Mouse (Mus musculus): ENCODE results near the gene Lrrc7.
"Not testable (repeated sequence)": the region's sequence is repeated elsewhere in the genome, so short reads cannot be mapped to it uniquely, and the experiment has no call there.

Gene Lrrc7

DNA sequence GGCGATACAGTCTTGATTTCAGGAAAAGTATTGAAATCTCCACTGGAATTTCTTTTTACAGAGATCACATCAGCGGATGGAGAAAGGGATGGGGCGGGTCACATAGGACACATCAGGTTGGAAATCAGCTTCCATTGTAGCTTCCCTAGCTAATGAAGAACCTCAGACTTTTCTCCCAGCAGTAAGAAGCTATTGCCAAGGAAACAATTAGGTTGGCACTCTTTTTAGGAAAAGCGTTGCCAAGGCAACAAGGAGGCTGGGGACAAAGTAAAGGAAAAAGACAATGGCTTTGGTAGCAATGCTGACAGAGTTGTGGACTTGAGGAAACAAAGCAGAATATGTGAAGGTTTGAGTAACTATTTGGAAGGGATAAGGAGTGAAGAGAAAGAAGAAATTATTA, 393.6 kb downstream of the Lrrc7 start:
- no peak for DNase-seq (ENCODE audit: low read depth, low spot score)

DNA sequence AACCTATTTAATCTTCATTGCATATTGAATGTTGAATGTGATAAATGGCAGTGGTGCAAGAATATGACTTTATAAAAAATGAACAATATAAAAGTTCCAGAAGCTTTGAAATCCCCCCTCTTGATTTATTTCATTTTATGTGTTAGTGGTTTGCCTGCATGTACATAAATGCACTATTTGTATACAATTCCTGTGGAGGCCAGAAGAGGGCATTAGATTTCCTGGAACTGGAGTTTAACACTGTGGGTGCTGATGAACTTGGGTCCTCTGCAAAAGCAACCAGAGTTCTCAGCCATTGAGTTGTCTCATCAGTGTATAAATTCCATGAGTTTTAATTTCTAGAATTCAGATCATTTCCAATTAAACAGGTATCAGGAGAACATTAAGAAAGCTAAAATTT, 397.0 kb downstream of the Lrrc7 start:
- peak; percentile 48 for DNase-seq (ENCODE audit: low read depth, low spot score)

DNA sequence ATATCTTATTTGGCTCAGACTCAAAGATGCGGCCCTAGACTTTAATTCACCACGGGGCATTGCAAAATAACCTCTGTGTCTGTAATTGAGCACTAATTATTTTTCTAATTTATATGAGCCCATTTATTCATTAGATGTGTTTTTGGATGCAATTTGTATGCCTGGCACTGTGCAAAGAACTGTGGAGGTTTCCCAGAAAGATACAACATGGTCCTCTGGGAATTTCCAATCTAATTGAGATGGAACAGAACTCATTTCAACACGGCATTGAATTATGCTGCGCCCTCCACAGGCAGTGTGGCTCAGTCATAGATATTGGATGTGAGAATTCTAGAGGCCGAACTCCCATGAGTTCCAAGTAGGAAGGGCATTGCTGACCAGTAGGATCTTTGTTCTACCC, 397.6 kb downstream of the Lrrc7 start:
- no peak for DNase-seq (ENCODE audit: low read depth, low spot score)

DNA sequence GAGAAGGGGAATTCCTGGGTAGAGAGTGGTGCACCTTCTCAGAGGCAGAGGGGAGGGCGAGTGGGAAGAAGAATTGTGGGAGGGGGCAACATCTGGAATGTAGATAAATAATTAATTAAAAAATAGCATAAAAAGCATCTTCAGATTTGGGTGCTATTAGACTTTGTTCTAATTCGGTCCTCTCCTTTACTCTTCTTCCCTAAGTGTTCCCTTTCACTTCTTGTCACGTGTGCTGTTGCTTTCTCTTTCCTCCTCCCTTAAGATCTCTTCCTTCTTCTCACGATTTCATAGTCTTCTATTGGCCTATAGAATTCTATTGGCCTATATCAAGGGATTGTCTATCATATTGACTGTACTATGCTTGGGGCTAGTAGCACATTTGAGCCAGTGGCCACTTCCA, 398.9 kb downstream of the Lrrc7 start:
- DNase-seq (ENCODE audit: low read depth, low spot score): no peak

DNA sequence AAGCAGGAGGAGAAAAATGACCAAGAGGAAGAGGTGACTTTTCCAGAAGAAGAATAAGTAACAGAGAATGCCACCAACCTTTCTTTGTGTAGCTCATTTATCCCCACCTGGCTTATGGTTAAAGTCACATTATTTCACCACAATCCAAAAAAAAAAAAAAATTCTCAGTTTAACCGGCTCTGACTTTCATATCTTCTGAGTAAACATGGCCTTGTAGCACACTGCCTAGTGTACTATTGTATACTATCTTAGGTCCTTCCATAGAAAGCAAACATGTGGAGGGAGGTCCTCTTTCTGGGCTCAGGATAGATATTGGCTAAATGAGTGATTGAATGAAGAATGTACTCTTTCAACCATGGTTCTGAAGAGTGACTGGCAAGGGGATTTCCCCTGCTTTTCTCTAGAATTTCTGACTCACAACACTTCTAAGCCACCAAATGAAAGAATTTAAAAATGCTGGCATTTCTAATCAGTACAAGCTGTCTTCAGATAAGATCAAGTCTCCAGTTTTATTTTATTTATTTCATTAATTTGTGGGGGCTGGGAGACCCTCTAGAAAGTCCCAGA, 400.0 kb downstream of the Lrrc7 start:
- DNase-seq (ENCODE audit: low read depth, low spot score): peak; percentile 63

DNA sequence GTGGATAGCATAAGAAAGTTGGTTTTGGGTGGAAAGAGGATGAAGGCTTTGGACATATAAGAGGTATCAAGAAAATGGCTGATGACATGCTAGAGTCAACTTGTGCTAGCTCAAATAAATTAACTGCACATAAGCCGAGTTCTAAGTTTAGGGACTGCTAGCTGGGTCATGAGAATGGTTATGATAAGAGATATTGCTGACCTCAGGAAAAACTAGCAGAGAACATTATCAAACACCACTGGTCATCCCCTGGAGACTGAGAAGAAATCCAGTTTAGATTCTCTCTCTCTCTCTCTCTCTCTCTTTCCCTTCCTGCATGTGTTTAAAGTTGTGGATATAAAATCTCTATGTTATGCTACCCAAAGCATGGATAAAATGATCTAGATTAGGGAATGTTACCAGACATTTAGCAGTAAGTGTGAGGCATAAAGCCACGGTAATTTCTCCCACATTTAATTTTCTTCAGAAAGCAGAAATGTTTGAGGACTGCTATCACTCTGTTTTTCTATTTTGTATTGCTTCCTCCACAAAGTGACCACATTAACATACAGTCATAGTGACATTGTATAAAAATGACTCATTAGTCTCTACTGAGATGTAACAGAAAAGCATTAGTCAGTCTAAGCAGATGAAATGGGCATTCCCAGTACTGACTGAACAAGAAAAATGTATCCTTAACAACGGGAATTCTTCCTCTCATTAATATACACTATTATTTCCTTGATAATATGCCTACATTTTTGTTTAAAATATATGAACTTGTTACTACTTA, 406.3 kb downstream of the Lrrc7 start:
- DNase-seq (ENCODE audit: low read depth, low spot score): peak; percentile 40

DNA sequence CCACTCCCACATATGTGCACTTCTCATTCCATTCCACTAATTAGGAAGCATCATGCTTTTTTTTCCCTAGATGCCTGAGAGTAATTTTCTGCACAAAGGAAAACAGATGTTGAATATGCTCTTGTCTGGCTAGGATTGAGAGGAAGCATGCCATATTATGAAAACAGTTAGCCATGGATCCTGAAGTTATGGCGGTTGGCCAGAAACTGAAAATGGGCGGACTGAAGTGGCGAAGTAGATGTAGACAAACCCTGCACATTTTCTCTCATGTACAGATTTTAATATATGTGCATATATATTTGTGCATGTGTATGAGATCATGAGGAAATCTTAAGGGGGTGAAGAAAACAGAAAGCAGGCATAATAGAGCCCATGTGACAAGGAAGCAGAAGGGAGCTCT, 407.9 kb downstream of the Lrrc7 start:
- no peak for DNase-seq (ENCODE audit: low read depth, low spot score)

DNA sequence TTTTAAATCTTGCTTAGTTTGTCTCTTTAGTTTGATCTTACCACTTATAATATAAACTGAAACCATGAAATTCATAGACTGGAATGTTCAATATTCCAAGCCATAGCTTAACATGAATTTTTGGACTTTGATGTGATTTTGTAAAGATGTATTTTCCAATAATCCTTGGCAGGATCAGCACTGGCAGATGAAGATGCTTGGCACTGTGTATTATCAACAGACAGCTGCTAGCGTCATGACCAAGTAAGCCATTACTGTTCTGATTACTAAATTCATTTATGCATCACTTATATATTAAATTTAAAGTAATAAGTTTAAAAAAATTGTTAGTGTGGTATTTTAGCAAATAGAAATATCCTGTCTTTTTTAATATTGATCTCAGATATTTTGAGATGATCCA, 413.0 kb downstream of the Lrrc7 start:
- DNase-seq (ENCODE audit: low read depth, low spot score): no peak

DNA sequence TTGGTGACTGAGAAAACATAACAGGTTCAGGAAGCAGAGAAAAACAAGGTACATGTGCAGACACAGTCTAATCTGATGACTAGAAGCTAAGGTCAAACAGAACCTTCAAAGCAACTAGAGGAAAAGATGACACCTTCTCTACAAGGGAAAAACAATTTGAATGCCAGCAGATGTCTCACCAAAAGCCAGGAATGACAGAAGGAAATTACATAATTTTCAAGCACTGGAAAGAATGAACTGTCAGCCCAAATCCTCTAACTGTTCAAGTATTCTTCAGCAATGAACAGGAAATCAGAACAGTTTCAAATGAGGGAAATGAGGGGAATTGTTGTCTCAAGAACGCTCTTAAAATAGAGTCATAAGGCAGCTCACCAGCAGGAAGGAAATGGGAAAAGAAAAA, 421.4 kb downstream of the Lrrc7 start:
- DNase-seq (ENCODE audit: low read depth, low spot score): no peak

DNA sequence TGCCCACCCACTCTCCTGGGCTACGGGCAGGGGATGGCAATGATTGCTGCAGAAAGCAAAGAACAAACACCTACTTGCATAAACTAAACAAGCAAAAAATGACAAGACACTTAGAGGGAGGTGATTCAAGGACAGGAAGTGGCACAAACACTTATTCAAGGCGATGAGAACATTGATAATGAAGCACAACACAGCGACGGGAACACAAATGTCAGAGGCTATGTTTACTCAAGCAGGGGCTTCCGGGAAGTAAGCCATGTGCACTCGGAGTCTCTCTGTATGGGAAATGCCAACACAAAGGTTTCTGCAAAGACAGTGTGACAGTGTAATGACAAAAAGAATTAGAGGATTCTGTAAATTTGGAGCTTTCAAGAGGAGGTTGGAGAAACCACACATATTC, 424.2 kb downstream of the Lrrc7 start:
- no peak for DNase-seq (ENCODE audit: low read depth, low spot score)

DNA sequence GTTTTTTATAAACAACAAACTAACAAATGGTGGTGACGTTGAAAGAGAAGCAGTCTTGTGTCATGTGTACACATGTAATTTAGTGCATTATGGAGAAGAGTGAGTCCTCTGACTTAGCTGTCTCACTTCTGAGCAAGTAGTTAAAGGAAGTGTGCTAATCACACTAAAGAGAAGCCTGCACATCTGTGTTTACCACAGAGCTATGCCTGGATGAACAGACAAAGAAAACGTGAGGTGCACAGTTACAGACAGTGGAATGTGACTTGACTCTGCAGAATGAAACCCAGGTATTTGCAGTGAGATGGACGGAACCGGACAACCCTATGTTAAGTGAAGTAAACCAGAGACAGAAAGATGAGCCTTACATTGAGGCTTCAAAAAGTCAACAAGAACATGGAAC, 430.3 kb downstream of the Lrrc7 start:
- DNase-seq (ENCODE audit: low read depth, low spot score): no peak

DNA sequence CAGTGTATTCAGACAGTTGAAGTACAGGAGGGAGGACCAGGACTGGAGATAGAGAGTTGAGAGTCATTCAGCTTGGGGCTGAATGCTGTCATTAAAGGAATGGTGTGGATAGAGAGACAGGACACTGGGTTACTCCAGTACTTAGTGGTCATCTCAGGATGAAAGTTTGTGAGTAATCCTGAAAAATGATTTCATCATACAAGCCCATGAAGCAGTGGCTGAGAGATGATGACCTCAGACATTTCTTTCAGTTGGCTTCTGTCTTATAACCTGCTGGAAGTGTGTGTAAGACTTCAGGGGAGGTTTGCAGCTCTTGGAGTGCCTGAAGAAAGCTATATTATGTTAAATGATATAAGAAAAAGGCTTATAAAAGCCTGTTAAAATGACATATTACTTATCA, 430.8 kb downstream of the Lrrc7 start:
- DNase-seq (ENCODE audit: low read depth, low spot score): peak; percentile 12

DNA sequence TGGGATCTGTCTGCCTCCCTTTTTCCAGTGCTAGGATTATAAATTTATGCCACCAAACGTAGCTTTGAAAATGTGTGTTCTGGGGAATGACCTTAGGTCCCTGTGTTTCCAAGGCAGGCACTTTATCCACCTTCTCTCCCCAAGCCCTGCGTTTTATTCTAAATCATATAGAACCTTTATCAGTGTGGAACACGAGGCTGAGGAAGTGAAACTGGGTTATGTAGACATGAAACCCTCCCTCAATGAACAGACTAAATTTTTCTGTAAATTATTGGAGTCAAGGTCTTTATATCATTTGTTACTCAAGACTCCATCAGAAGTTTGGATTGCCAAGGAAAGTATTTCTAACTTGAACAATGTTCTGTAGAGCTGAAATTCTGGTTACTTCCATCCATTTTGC, 439.1 kb downstream of the Lrrc7 start:
- no peak for DNase-seq (ENCODE audit: low read depth, low spot score)

DNA sequence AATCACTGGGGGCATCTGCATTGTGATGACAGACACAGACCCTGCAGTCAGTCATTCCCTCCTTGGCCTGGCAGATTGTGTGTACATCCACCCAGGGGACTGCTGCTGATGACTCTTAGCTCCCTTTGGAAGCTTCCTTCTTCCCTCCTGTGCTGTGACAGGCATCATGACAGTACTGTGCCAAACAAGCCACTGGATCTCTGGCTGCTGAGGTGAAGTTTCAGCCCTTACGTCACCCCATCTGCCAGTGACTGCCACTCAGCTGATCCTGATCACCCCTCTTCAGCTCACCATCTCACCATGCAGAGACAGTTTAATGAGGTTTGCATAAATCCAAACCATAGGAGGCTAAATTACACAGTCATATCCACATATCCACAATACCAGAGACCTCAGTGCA, 456.8 kb downstream of the Lrrc7 start:
- DNase-seq (ENCODE audit: low read depth, low spot score): no peak

DNA sequence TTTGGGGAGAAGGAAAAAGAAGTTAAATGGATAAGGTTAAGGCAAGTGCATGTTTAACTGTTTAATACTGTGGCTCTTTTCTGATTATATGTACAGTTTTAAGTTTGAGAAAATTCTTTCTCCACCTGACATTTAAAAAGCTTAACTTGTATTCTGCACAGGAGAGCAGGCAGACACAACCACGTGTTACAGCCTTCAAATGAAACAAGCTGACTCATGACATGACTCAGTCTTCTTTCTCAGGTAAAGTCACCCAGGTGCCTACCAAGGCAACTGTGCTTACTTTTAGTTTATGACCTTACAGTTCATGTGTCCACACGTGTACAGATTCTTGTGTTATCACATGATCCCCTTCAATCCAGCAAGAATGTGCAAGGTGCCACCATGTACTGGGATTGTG, 458.6 kb downstream of the Lrrc7 start:
- DNase-seq (ENCODE audit: low read depth, low spot score): no peak

DNA sequence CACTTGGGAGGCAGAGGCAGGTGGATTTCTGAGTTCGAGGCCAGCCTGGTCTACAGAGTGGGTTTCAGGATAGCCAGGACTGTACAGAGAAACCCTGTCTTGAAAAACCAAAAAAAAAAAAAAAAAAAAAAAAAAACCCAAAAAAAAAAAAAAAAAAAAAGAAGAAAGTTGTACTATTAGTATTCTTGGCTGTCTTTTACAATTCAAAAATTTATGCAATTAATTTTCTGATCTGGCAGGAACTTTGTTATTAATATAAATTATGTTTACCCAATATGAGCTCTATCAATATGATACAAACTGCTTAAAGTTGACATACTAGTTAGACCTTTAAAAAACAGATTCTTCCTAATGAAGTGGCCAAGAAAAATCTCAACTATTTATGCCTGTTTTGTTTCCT, 459.5 kb downstream of the Lrrc7 start:
- not testable (repeated sequence) for DNase-seq (ENCODE audit: low read depth, low spot score)

DNA sequence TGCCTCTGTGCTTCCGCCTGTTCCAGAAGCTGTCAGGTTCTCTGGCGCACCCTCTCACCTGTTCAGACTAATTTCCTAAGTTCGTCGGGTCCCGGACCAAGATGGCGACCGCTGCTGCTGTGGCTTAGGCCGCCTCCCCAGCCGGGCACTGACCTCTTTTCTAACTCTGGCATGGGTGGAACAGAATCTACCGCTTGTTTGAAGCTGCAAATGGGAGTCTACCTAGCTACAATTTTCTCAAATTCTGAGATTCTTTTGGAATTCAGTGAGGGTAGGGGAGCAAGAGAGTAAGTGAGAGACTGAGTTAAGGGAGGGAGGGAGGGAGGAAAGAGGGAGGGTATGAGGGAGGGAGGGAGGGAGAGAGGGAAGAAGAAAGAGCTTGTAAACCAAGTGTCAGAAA, 460.0 kb downstream of the Lrrc7 start:
- DNase-seq (ENCODE audit: low read depth, low spot score): not testable (repeated sequence)

DNA sequence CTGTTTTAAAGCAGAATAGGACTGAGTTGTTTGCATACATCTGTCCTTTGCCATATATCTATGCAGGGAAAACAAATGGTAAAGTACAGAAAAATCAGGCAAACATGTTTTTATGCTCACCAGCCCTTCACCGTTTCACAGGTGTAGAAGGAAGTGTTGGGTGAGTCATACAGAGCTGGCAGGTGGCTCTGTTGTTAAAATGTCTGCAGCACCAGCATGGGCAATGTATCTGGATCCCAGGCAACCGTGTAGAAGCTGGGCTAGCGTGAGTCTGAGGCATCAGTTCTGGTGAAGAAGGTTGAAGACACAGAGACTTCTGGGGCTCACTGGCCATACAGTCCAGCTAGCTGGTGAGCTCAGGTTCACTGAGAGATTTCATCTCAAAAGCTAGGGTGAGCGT, 468.1 kb downstream of the Lrrc7 start:
- no peak for DNase-seq (ENCODE audit: low read depth, low spot score)

DNA sequence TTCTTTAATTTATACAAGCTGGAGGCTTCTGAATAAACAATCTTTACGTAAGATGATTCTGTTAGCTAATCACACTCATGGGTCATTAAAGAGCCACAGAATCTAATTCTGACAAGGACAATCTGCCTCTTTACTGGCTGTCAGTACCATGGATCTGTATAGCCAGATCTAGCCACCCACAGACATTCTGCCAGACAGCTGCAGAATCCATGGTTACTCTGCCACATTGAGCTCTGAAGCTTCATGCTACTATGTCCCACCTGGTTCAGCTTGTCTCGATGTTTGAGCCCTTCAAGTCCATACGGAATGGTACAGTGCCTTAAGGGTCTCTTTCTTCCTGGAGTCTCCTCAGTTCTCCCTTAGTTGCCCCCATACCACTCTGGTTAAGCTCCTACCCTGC, 470.4 kb downstream of the Lrrc7 start:
- DNase-seq (ENCODE audit: low read depth, low spot score): no peak

DNA sequence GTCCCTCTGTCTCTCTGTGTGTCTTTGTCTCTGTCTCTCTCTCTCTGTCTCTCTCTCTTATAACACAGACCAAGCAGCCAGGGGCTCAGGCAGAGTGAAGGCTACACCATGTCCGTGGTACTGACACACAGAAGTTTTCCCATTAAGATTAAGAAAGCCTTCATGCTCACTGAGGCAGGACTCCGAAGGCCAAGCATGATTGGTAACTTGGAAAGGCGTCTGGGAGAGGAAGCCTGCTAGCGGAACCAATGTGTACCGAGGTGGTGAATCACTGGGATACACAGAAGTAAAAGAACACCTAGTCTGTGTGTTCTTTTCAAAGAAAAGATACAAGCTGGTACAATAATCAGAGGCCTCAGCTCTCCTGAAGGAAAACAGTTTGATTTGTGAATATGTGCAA, 484.2 kb downstream of the Lrrc7 start:
- DNase-seq (ENCODE audit: low read depth, low spot score): no peak

DNA sequence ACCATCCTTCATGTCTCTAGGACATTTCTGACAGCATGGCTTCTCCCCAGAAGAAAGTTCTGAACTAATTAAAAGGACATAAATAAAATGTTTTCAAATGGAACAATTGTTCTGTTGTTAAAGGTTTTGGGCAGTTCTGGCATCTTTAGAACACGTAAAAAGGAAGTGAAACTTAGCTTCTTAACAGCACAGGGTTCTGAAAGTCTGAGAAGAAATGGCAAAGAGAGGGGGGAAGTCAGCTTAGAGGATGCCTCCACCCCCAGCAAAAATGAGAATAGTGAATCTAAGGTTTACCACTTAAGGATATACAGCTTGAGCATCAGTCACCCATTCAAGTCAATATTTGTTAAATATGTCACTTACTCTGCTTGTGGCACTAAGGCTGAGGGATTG, 484.6 kb downstream of the Lrrc7 start:
- DNase-seq (ENCODE audit: low read depth, low spot score): no peak

DNA sequence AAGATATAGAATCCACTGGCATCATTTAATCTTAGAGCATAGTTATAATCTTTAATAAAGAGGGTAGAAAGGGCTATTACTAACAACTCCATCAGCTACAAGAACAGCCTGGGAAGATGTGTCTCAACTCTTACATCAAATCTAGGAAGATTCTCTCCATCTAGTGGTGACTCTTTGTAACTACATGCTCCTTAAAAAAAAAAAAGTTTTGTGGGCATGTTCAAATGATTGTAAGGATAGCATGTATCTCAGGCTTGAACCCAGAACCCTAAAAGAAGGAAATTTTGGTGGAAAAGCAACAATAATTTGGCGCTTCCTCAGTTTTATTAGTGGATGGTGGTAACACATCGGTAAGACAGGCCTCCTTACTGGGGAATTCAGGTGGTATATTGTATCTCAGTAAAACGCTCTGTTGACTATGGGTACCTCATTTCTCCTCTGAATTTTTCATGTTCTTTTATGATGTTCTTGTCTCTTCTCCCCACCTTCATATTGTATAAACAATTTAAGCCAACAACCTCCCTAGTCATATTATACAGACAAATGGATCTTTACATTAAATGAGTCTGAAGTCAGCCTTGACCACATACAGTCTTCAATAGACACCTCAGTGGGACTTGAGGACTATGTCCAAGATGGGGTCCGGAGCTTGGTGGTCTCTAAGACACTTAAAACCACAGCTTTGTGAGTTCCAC, 485.2 kb downstream of the Lrrc7 start:
- peak; percentile 77 for DNase-seq (ENCODE audit: low read depth, low spot score)

DNA sequence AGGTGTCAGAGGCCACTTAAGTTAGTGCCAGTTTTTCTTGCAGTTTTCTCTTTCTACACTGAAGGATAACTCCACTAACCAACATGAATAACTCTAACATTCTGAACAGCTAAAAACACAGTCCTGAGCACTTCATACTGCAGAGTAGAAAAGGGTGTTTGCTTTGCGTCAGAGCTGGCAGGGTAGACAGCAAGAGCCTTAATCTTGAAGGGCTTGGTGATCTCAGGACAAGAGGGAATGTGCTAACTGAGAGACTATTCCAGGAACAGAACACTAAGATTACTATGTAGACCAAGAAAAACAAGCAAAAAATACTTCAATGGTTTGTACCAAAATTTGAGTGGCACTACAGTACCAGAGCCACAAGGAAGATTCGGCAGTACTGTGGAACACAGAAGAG, 487.0 kb downstream of the Lrrc7 start:
- DNase-seq (ENCODE audit: low read depth, low spot score): no peak
